9 mouse cellular contexts compared by ENCODE assay signal in the genomic region with DNA sequence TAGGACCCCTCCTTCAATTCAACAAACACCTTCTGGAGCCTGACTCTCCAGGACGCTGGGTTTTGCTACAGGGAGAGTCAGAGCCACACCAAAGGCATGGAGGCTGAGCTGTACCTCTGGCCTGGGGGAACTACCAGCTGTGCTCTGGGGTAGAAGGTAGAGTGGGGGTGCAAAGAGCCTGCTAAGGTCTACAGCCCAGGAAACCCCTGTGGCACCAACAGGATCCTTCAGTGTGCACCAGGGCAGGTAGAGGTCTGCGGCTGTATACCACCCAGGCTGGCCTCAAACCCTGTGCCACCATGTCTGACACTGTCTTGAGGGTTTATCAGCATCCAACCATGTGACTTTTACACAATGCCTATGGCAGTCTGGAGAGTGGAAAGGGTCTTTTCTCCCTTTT.
DNase-seq lines count a peak whose midpoint lies in the region; ATAC-seq lines count a peak whose summit lies in the region.
"Had no signal": no experiment of that assay in that cellular context is flagged by ENCODE, and none has a peak within 500 bp of the region (broad histone marks: within the 10 kb centered on the region; RNA-seq: fewer than 3 reads in every experiment).

No protein-coding gene starts in this region.

- DNase-seq in heart, postnatal 14 days: no peak
- no peak for DNase-seq in right cerebral cortex, postnatal 4 days
- no peak for DNase-seq in layer of hippocampus, adult 8-10 months (ENCODE audit: low spot score in 2 of 2)
- DNase-seq in adrenal gland, adult 8-10 months: no peak
- DNase-seq: thymus, postnatal 25 days had no signal

- H3K27me3 ChIP-seq in heart, embryonic 15.5 days: no peaks in the 10 kb centered on the region
- no peaks in the 10 kb centered on the region for H3K27me3 ChIP-seq in embryonic facial prominence, embryonic 15.5 days
- no peaks in the 10 kb centered on the region for H3K27me3 ChIP-seq in limb, embryonic 12.5 days

- H3K9ac ChIP-seq in heart, embryonic 15.5 days: no peak overlapping the region
- H3K9ac ChIP-seq in embryonic facial prominence, embryonic 15.5 days: no peak overlapping the region
- H3K9ac ChIP-seq in limb, embryonic 12.5 days (replicated peaks): no peak overlapping the region

- no peak overlapping the region for H3K4me2 ChIP-seq in heart, embryonic 15.5 days
- no peak overlapping the region for H3K4me2 ChIP-seq in embryonic facial prominence, embryonic 15.5 days (replicated peaks)
- H3K4me2 ChIP-seq in limb, embryonic 12.5 days: no peak overlapping the region

- H3K27ac ChIP-seq in heart, embryonic 15.5 days: peak overlapping the region; percentile 80
- peak overlapping the region; percentile 83 for H3K27ac ChIP-seq in brown adipose tissue, adult 24 weeks (replicated peaks; ENCODE audit: low read depth, low read length)
- H3K27ac ChIP-seq in embryonic facial prominence, embryonic 15.5 days (replicated peaks): peak overlapping the region; percentile 17; the same call in 1 of the 2 replicates
- peak overlapping the region; percentile 50; the same call in 1 of the 2 replicates for H3K27ac ChIP-seq in limb, embryonic 12.5 days

- no peak overlapping the region for H3K4me3 ChIP-seq in heart, embryonic 15.5 days
- no peak overlapping the region for H3K4me3 ChIP-seq in brown adipose tissue, adult 24 weeks (ENCODE audit: insufficient read depth, low read depth, low read length)
- H3K4me3 ChIP-seq in embryonic facial prominence, embryonic 15.5 days (replicated peaks): no peak overlapping the region
- no peak overlapping the region for H3K4me3 ChIP-seq in limb, embryonic 12.5 days (replicated peaks)

- no peak for ATAC-seq in heart, embryonic 15.5 days (replicated peaks; ENCODE audit: insufficient number of reproducible peaks, insufficient read depth, low FRiP score, low read depth)
- no peak for ATAC-seq in embryonic facial prominence, embryonic 15.5 days (ENCODE audit: insufficient number of reproducible peaks, low FRiP score, low TSS enrichment, low read depth)
- ATAC-seq in limb, embryonic 12.5 days (ENCODE audit: insufficient number of reproducible peaks, insufficient read depth, low FRiP score, low TSS enrichment, low read depth): no peak

- H3K9me3 ChIP-seq in heart, embryonic 15.5 days (replicated peaks): no peaks in the 10 kb centered on the region
- no peaks in the 10 kb centered on the region for H3K9me3 ChIP-seq in embryonic facial prominence, embryonic 15.5 days (replicated peaks)
- H3K9me3 ChIP-seq in limb, embryonic 12.5 days: no peaks in the 10 kb centered on the region

- H3K4me1 ChIP-seq in heart, embryonic 15.5 days (replicated peaks): peaks cover 20% of the 10 kb centered on the region
- peaks cover 12% of the 10 kb centered on the region; the same call in 1 of the 2 replicates for H3K4me1 ChIP-seq in brown adipose tissue, adult 24 weeks (ENCODE audit: control insufficient read depth, insufficient read depth, insufficient read length, low read length)
- peaks cover 12% of the 10 kb centered on the region for H3K4me1 ChIP-seq in embryonic facial prominence, embryonic 15.5 days
- H3K4me1 ChIP-seq in limb, embryonic 12.5 days (replicated peaks): peaks cover 10% of the 10 kb centered on the region; the same call in 1 of the 2 replicates

- intact Hi-C loops in heart, postnatal 14 days (cut with DNase I): loop anchor here (1.0 to 10.0 kb wide), 4 partner anchors 59 to 897 kb away; no protein-coding TSS in a partner anchor

- WGBS in heart, embryonic 15.5 days: 79% methylated on average over 2 of the region's 2 CpGs
- WGBS in embryonic facial prominence, embryonic 15.5 days: 82% methylated on average over 2 of the region's 2 CpGs
- WGBS in limb, embryonic 12.5 days: 91% methylated on average over 2 of the region's 2 CpGs

- no peaks in the 10 kb centered on the region for H3K36me3 ChIP-seq in heart, embryonic 15.5 days
- no peaks in the 10 kb centered on the region for H3K36me3 ChIP-seq in embryonic facial prominence, embryonic 15.5 days
- no peaks in the 10 kb centered on the region for H3K36me3 ChIP-seq in limb, embryonic 12.5 days

Comparison
In these comparisons a context has a peak if more than half of its experiments do, and no peak if none do; other contexts are left out.
1. H3K27ac ChIP-seq: peak in every context shown above with its lines; median percentile 83 in brown adipose tissue, adult 24 weeks; 80 in heart, embryonic 15.5 days; 50 in limb, embryonic 12.5 days; 17 in embryonic facial prominence, embryonic 15.5 days.